ENCODE assay signal across 17 mouse cellular contexts in the genomic region with DNA sequence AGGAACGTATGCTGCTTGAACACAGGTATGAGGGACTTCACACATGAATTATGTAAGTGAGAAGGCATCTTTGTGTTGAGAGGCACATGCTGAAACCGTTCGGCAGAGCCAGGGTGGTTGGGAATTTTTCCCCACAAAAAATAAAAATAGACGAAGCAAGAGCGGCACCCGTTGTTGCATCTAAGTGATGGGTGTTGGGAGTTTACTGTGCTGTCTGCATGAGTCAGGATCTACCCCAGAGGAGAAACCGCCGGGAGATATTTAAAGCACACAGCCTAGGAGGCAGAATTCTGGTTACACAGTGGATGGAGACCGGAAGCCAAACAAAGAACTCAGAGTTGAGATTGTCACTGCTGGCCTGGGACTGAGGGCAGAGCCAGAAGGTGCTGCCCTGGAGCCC. TPM values are rescaled to one million over a fixed set of nuclear protein-coding genes. Genes with fewer than 3 reads are reported as not detected.
DNase-seq lines count a peak whose midpoint lies in the region; ATAC-seq and TF ChIP-seq lines count a peak whose summit lies in the region.
"Had no signal": no experiment of that assay in that cellular context is flagged by ENCODE, and none has a peak within 500 bp of the region (broad histone marks: within the 10 kb centered on the region; RNA-seq: fewer than 3 reads in every experiment).

No protein-coding gene starts in this region.

- DNase-seq in frontal cortex, postnatal 10 days (ENCODE audit: low spot score in 2 of 2) = no peak
- peak; percentile 37 to 65 for DNase-seq in left cerebral cortex, adult 18-20 months (ENCODE audit: low spot score in 2 of 2)
- no peak for DNase-seq in left cerebral cortex, postnatal 10 days (ENCODE audit: extremely low spot score in 1 of 2, low spot score in 2 of 2)
- DNase-seq in left cerebral cortex, postnatal 25 days (ENCODE audit: low spot score in 2 of 2) = peak; percentile 72 to 93
- no peak for DNase-seq in adrenal gland, postnatal 4 days (ENCODE audit: low spot score in 2 of 2)
- DNase-seq: adrenal gland, postnatal 14 days; gastrocnemius, postnatal 14 days; kidney, postnatal 4 days; liver, postnatal 0 days; midbrain, embryonic 14.5 days; thymus, postnatal 14 days had no signal

- no peak for TF ChIP-seq CTCF in cortical plate, adult 2 months (IDR thresholded peaks at IDR 0.05; ENCODE audit: extremely low read depth, insufficient read depth, low read length)

- H3K4me3 ChIP-seq in cortical plate, adult 2 months (ENCODE audit: insufficient read depth, low read length) = no peak overlapping the region
- no peak overlapping the region for H3K4me3 ChIP-seq in intestine, embryonic 15.5 days (replicated peaks)
- H3K4me3 ChIP-seq: myocyte had no signal

- peaks cover 16% of the 10 kb centered on the region for H3K4me1 ChIP-seq in cortical plate, adult 2 months (ENCODE audit: control insufficient read depth, insufficient read depth, low read length)
- no peaks in the 10 kb centered on the region for H3K4me1 ChIP-seq in intestine, embryonic 15.5 days (replicated peaks)

- H3K36me3 ChIP-seq in intestine, embryonic 15.5 days = no peaks in the 10 kb centered on the region

- intact Hi-C loops in left cerebral cortex, postnatal 10 days (cut with DNase I) = no loop called here
- intact Hi-C loops in left cerebral cortex, postnatal 25 days (cut with DNase I) = loop anchor here (10.0 kb wide), 1 partner anchor 156 kb away; no protein-coding TSS in a partner anchor

- no peak for TF ChIP-seq POLR2A in cortical plate, adult 2 months (IDR thresholded peaks at IDR 0.05; ENCODE audit: extremely low read depth, insufficient read depth, low read length)

- no peak overlapping the region for H3K4me2 ChIP-seq in intestine, embryonic 15.5 days (replicated peaks)

- no peak overlapping the region for H3K9ac ChIP-seq in intestine, embryonic 15.5 days
- H3K9ac ChIP-seq: liver, postnatal 0 days had no signal

- H3K27me3 ChIP-seq in intestine, embryonic 15.5 days (replicated peaks) = no peaks in the 10 kb centered on the region

- no peaks in the 10 kb centered on the region for H3K9me3 ChIP-seq in intestine, embryonic 15.5 days

- 82% methylated on average over 9 of the region's 9 CpGs for WGBS in intestine, embryonic 15.5 days

- ATAC-seq in frontal cortex, adult (ENCODE audit: low TSS enrichment) = peak; percentile 71
- ATAC-seq in intestine, embryonic 15.5 days = no peak
- ATAC-seq: liver, postnatal 0 days had no signal

- peak overlapping the region; percentile 45 for H3K27ac ChIP-seq in cortical plate, adult 2 months (ENCODE audit: insufficient read depth, low read length)
- H3K27ac ChIP-seq in intestine, embryonic 15.5 days = no peak overlapping the region
- H3K27ac ChIP-seq: macrophage; stomach, postnatal 0 days had no signal

RNA-seq across cellular contexts. Expression of a gene that starts 21.9 kb away (rescaled TPM):
- total RNA-seq in left cerebral cortex, adult 18-20 months (2021) = 10 to 100 TPM in 1 of 2 experiments, 1 to 10 TPM in 1; 8.2 to 10.0 TPM
- 1 to 10 TPM; 5.8 to 6.2 TPM for total RNA-seq in left cerebral cortex, postnatal 10 days (2021)
- 6.2 and 6.8 TPM in 2 replicates for polyA plus RNA-seq in cortical plate, adult 2 months (2012; rRNA removed)
- 1 to 10 TPM; 8.0 to 8.3 TPM for total RNA-seq in left cerebral cortex, postnatal 25 days (2021)
- 6.5 TPM in 2 replicates for polyA plus RNA-seq in intestine, embryonic 15.5 days (2015; fragmentation: Nextera tagmentation; extraction: Ambion mirVana)
- 10 to 100 TPM in 1 of 2 experiments, 1 to 10 TPM in 1; 9.7 to 10.1 TPM for total RNA-seq in adrenal gland, postnatal 4 days (2021)

RNA-seq across cellular contexts. Expression of a gene that starts 53.7 kb away (rescaled TPM):
- total RNA-seq in left cerebral cortex, adult 18-20 months (2021) = 10 to 100 TPM; 89.8 to 94.1 TPM
- 10 to 100 TPM; 46.2 to 54.6 TPM for total RNA-seq in left cerebral cortex, postnatal 10 days (2021)
- 20.1 and 20.4 TPM in 2 replicates for polyA plus RNA-seq in cortical plate, adult 2 months (2012; rRNA removed)
- total RNA-seq in left cerebral cortex, postnatal 25 days (2021) = 10 to 100 TPM; 93.7 to 94.6 TPM
- polyA plus RNA-seq in intestine, embryonic 15.5 days (2015; fragmentation: Nextera tagmentation; extraction: Ambion mirVana) = 5.2 and 7.5 TPM in 2 replicates
- 10 to 100 TPM; 30.2 to 31.7 TPM for total RNA-seq in adrenal gland, postnatal 4 days (2021)

Comparison
In these comparisons a context has a peak if more than half of its experiments do, and no peak if none do; other contexts are left out.
1. DNase-seq: peak in left cerebral cortex, adult 18-20 months (2 of 2) and left cerebral cortex, postnatal 25 days (2 of 2); none in frontal cortex, postnatal 10 days (0 of 2), left cerebral cortex, postnatal 10 days (0 of 2) and adrenal gland, postnatal 4 days (0 of 2).